Mouse (Mus musculus) frontal cortex, adult 2 months (tissue): ENCODE results near the gene Gsx1. TPM values are rescaled to one million over a fixed set of nuclear protein-coding genes. Genes with fewer than 3 reads are reported as not detected.

Experiments used
- DNase-seq, 2 experiments: peaks; one replicate each; pipeline ENCODE4 v3.0.0; 2022; ENCODE audit warnings: low spot score in 1 of 2; ENCODE audit errors: extremely low spot score in 1 of 2
- polyA plus RNA-seq: library from polyadenylated mRNA; depleted of rRNA; stranded (reverse); fragments of >200 nt; gene quantifications from 2 replicates; pipeline ENCODE4 v1.2.3, GENCODE M21; 2012; rRNA removed

The Gsx1 gene
- polyA plus RNA-seq, 1 experiment, result 0.74 TPM

GRCm38 (mm10) chr5:147192576-147192960 lies 4.1 kb downstream of the Gsx1 start:
- no peak for DNase-seq

- DNase-seq, result no peak
These were observed 16.4 kb downstream of the Gsx1 start for GRCm38 (mm10) chr5:147204905-147205304.

DNA sequence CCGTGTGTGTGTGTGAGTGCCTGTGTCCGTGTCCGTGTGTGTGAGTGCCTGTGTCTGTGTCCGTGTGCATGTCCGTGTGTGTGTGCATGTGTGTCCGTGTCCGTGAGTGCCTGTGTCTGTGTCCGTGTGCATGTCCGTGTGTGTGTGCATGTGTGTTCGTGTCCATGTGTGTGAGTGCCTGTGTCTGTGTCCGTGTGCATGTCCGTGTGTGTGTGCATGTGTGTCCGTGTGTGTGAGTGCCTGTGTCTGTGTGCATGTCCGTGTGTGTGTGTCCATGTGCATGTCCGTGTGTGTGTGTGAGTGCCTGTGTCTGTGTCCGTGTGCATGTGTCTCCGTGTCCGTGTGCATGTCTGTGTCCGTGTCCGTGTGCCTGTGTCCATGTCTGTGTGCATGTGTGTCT lies 19.4 kb downstream of the Gsx1 start:
- no peak for DNase-seq

GRCm38 (mm10) chr5:147208471-147208870 lies 20.0 kb downstream of the Gsx1 start:
- DNase-seq, result no peak

DNA sequence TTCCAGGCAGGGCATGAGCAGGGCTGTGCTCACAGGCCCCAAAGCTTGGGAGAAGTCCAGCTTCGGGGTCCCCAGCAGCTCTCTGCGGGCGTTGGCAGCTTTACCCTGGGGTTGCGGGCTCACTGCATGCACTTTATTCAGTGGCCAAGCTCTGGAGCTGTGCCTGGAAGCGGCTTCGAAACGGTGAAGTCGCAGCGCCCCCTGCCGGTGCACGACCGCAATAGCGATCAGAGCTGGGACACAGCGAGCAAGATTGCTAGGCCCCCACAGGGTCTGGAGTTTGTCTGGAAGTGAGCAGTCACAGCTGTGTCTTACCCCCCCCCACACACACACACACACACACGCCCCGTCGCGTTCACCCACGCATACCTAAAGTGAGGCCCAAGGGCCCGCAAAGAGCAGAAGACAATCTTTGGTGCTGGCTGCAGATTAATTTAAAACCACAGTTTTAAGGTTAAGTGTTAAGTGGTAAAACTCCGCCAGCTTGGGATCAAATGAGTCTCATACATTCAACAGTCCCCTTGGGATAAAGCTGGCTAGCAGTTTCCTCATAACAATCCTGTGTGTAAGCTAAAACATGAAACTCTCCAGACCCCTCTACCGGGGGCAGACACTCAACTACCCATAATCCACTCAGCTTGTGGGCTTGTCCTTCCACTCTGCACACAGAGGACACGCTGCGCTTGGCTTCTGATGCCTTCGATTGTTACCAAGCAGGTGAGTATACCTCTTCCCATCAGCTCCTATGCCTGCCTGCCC lies 39.0 kb downstream of the Gsx1 start:
- peak; percentile 19 to 88 for DNase-seq

GRCm38 (mm10) chr5:147235406-147236309 lies 47.2 kb downstream of the Gsx1 start:
- DNase-seq, result no peak

Other genes with a start within 250 kb of the Gsx1 start
- gene Gtf3a, start 240.0 kb upstream of the Gsx1 start, polyA plus RNA-seq, result 48.2 and 55.2 TPM in 2 replicates
- gene Mtif3, start 224.9 kb upstream of the Gsx1 start, polyA plus RNA-seq, result 22.0 and 22.7 TPM in 2 replicates
- gene Lnx2, start 112.1 kb upstream of the Gsx1 start, polyA plus RNA-seq, result 7.6 and 10.5 TPM in 2 replicates
- gene Polr1d, start 111.6 kb upstream of the Gsx1 start, polyA plus RNA-seq, result 76.4 and 76.5 TPM in 2 replicates
- not detected in 2 replicates for gene Pdx1, start 81.3 kb downstream of the Gsx1 start, polyA plus RNA-seq
- 0.04 and 0.08 TPM in 2 replicates for gene Cdx2, start 118.6 kb downstream of the Gsx1 start, polyA plus RNA-seq
- not detected in 2 replicates for gene Urad, start 133.7 kb downstream of the Gsx1 start, polyA plus RNA-seq
- gene Flt3, start 211.8 kb downstream of the Gsx1 start, polyA plus RNA-seq, result 5.6 and 5.9 TPM in 2 replicates
- gene Pan3, start 241.5 kb downstream of the Gsx1 start, polyA plus RNA-seq, result 48.7 and 55.7 TPM in 2 replicates